Mouse (Mus musculus) embryo, embryonic 11.5 days (tissue): ENCODE measurements around the gene Fastkd1.
A peak's percentile ranks its signal among the peaks of the same experiment; 100 is the strongest.
"Not testable (repeated sequence)": the region's sequence is repeated elsewhere in the genome, so short reads cannot be mapped to it uniquely, and the experiment has no call there.

ENCODE experiments used
- DNase-seq: peaks from one replicate; pipeline ENCODE4 v3.0.0-alpha.2; 2012; ENCODE audit warnings: low read depth, low spot score

Gene Fastkd1

DNA sequence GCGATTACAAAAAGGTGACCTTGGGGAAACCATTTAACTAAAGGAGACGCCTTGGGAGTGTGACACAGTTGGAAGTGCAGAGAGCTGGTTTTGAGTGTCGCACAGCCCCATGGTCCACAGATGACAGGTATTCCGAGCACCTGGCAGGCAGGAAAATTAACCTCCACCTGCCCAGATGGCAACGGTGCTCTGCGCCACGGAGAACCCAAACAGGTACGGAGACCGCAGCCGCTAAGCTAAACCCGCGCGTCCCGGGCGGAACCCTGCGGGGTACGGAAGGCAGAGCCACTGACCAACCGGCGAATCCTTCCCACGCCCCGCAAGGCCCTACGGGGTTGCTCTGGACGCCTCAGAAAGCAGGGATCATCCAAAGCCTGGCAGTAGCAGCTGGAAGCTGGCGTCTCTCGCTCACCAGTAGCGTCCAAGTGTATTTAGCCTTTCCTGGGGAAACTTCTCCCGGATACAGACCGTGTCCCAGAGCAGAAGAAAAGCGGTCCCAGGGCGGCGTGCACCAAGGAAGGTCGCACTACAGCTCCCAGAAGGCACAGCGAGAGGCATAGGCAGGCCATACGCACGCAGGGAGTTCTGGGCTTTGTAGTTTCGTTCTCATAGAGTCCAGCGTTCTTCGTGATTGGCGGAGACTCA lies at the start of gene Fastkd1:
Gene Fastkd1 (minus strand): TSS at position 536 of the 645 bp plus-strand sequence.
- peak; percentile 77 for DNase-seq

DNA sequence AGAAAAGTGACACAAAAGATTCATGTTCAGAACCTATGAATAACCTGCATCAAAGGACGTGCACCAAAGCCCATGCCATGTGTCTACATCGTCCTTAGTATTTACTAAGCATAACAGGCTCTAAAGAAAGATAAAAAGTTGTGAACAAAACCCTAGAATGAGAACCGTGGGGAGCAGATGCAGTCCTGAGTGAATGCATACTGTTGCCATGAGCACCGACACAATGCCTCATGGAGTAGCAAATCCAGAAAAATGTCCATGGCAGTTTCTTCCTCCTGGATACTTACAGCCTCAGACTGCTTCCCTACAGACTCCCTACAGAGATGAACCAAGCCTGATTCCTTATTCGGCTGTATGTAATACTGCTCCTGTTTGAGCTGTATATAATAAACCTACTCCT lies 47.7 kb upstream of the Fastkd1 start:
- DNase-seq: no peak

DNA sequence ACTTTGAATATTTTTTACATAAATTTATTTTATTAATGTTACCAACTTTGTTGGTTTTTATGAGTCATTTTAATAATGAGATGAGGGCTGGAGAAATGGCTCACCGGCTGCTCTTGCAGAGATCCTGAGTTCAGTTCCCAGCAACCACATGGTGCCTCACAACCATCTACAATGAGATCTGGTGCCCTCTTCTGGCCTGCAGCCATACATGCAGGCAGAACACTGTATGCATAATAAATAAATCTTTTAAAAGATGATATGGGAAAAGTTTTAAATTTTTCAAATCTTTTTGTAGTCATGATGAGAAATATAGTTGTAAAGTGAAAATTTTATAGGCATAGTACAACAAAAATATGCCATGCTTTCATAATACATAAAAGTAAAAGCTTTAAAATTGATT lies 31.8 kb upstream of the Fastkd1 start:
- no peak for DNase-seq

DNA sequence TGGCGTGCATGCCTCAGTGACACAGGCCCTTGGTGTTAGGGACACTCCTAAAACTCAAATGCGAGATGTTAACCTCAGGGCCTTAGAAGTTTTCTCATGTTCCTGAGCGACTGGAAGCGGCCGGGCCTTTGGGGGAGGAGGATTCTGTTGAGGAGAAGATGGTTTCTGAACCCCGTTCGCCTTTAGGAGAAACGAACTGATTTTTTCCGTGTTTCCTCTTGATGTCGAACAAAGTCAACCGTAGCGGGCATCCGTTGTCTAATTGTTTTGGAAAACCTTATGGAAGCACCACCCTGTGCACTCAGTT lies 10.2 kb upstream of the Fastkd1 start:
- no peak for DNase-seq

DNA sequence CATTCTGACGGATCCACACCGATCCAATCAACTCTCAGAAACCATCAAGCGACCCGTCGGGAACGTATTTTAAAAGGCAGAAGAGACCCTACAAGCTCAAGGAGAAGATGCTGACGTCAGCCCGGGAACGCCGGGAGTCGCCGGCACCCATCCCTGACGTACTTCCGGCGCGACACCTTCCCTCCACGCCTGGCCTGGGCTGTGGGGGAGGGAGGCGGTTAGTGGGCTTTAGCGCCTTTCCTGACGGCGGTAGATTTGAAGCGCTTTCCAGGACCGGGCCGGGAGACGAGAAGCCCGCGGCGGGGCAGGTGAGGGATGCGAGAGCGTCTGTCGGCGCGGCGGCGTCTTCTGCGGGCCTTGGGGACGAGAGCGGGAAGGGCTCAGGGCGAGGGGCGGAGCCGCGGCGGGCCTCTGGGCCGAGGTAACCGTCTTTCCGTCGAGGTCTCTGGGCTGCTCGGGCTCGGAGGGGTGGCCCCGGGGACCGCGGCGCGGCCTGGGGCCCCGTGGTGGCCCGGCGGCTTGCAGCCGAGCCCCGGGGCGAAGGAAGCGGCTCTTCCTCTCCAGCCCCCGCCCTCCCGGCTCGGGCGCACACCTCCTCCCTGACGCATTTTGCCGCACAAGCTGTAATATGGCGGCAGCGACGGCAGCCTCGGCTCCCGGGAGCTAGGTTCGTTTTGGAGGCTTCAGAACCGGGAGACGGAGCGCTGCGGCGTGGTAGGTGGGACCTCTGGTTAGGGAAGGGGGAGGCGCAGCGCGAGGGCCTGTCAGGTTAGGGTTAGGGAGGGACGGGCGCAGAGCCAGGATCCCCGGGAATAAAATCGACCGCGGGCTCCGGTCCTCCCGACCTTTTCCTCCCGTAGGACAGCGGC lies 9.6 kb upstream of the Fastkd1 start:
- DNase-seq: peak; percentile 90

DNA sequence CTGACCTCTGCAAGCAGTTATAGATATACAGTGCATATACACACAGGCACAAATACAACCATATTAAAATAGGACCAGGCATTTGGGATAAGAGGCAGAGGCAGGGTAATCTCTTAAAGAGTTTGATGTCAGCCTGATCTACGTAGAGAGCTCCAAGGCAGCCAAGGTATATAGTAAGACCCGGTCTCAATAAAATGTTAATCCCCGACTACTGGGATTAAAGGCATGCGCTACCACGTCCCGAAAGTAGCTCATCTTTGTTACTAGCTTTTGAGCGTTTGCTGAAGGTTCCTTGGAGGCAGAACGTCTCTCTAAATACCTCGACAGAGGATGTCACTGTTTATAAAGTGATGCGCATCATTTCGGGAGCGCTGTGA lies 8.9 kb upstream of the Fastkd1 start, which contains the start of gene Ppig:
Gene Ppig (plus strand): TSS at position 273 of the 377 bp plus-strand sequence.
- no peak for DNase-seq

DNA sequence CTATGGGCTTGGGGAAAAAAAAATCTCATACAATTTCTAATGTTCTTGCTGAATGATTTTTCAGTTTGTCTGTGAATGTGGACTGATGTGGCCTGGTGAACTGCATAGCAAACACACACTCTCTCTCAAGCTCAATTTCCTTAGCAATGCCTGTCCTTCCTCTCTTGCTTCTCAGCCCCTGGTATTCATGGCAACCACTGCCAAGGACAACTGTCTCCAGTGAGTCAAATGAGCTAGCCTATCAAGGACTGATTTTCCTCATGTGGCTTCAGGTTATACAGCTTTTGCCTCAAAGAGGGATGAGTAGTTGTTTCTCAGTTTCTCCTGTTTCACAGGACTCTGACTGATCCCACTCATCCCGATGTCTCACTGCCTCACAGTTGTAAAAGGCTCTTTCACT lies 5.8 kb upstream of the Fastkd1 start:
- DNase-seq: no peak

DNA sequence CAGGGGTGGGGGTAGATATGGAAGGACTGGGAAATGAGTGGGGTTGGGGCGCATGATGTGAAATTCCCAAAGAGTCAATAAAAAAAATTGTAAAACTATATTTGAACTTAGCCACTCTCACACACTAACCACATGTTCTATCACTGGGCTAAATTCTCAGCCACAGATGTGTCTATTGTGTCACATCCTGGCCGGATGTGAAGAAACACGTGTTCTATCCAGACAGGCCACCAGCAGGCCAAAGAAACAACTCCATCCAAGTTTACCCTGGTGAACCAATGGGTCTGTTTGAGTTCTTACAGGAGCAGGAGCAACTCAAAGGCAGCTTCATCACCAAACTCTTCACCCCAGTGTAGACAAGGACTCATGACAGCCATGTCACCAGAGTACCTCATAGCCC lies 3.2 kb upstream of the Fastkd1 start:
- DNase-seq: no peak

DNA sequence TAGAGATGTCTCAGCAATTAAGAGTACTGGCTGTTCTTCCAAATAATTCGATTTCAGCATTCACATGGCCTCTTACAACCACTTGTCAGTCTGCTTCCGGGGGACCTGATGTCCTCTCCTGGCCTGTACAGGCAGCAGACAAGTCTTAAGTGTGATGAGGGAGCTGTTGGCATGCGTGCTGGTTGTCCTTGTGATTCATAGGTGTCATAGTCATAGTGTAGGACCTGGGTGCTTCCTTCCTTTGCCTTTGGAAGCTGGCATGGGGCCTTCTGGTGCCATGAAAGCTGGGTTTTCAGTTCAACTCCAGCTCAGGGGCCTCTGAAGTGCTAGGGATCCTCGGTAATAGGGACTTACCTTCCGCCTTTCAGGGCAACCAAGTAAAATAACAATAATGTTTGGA lies 810 bp upstream of the Fastkd1 start:
- DNase-seq: no peak

DNA sequence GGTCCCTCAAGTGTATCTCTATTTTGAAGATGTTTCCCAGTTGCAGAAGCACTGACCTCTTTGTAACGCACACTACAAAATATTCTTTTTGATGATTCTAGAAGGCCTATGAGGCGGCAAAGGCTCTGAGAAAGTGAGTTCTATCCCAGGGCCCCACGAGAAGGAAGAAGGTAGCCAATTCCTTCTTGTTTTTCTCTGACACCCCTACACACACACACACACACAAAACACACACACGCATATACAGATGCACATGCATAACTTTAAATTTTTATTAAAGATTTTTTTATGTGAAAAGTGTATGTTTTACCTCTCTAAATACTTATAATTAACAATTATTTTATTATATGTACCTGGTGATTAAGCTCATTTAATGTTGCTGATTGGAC lies 304 bp upstream of the Fastkd1 start:
- DNase-seq: no peak

DNA sequence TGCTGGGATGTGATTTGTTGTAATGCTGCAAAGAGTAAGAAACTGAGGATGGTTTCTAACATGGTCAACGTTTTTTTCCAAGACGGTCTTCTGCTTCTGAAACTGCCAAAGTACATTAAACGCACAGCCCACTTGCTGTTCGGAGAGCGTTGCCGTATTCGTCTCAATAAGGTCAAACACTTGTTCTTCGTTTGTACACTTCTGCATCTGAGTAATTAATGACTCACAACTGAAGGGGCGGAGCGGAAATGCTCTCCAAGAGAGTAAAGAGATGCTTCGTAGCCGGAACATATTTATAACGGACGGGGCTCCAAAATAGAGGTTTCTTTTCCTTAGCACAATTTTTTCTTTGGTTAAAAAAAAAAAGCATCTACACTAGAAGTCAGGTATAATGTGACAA lies 1.1 kb downstream of the Fastkd1 start:
- no peak for DNase-seq

DNA sequence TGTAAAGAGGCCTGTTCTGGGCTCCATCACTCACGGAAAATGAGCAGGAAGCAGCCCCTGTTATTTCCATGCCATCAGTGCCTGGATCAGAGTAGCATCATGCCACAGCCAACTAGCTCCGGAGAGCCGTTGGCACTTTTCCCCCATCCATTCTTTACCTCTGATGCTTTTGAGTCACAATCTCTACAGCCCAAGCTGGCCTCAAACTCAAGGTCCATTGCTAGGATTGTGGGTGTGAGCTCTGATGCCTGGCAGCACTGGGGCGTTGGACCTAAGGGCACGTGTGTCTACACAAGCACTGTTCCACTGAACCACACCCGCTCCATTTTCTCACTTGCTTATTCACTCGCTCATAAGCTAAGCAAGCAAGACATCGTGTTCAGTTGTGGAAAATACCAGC lies 12.9 kb downstream of the Fastkd1 start:
- no peak for DNase-seq

DNA sequence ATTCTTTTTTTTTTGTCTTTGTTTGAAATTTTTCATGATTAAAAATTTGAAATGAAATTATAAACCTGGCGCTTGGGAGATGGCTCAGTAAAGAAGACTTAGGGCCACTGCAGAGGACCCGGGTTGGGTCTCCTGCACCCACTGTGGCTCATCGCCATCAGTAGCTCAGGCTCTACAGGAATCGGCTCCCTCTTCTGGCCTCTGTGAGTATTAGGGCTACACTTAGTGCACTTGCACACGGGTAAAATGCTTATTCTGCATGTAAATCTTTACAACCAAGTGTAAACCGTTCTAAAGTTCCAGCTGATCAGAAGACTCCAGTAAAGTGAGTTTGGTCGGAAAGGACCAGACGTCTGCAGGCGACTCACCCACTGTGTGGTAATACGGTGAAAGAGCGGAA lies 19.8 kb downstream of the Fastkd1 start:
- no peak for DNase-seq

DNA sequence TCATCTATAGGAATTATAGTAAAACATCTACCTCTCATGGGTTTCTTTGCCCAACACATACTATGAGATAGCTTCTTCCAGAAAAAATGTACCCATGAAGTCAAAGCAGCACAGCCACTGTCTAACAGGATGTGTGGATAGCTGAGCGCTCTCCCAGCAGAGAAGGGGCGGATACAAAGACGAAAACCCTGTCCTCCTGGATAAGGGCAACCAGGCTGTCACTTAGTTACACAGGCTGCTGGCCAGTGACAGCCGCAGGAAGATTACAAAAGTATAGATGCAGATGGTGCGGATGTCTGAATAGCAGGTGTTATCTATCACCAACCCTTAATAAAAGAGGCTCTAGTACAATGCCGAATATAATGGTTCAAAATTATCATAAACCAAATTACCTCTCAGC lies 22.5 kb downstream of the Fastkd1 start:
- DNase-seq: no peak

DNA sequence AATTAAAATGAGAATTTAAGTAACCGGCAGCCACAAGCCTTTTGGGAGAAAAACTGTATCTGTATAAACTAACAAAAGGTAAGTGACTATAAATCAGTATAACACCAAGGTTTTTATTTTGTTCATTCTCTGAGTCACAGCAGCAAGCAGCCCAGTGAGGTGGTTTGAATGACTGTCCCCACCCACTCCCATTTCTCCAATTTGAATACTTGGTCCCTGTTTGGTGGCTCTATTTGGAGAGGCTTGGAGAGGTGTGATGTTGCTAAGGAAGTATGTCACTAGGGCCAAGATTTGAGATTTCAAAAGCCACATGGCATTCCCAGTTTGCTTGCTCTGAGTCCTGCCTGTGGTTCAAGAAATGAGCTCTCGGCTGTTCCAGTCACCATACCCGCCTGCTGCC lies 23.1 kb downstream of the Fastkd1 start:
- no peak for DNase-seq

DNA sequence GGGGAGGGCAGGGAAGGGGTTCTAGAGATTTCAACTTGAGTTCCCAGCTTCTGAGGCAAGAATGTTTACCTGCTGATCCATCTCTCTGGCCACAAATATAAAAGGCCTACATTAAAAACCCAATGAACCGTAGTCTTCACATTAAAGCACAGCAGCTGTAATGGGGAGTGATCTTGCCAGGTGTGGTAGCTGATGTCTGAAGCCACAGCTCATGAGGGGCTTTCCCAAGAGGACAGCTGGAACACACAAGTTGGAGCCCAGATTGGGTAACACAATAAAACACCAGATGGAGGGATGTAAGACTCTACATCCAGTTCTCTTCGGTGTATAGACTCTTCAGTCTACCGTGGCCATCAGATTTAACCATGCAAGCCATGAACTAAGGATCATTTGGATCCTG lies 28.8 kb downstream of the Fastkd1 start:
- no peak for DNase-seq

DNA sequence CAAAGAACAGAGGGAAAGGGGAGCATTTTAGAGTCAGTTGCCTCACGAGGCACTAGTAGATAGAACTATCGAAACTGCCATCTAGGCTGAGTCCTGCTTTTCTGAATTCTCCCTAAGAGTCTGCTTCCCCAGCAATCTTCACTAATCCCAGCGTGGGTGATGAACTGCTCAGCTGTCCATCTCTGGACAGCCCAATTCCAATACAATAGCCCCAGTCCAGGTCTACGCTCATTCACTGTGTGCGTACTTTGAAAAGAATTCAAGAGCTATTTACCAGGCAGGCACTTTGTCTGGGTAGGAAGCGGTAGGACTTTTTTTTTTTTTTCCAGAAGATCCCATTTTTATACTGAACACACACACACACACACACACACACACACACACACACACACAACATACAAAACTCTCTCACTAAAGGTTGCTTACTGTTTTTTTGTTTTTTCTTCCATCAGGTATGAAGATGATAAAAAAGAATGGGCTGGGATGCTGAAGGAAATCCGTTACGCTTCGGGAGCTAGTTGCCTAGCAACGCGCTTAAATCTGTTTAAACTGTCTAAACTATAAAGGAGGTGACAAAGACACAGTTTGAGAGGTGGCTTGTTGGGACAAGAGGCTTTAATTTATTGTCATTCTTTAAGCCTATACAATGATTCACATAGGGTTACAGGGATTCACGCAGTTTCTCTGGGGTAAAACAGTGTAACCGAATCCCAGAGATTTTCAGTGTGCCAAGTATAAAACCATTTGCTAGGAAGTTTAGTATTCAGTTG lies 30.1 kb downstream of the Fastkd1 start:
- DNase-seq: peak; percentile 7

DNA sequence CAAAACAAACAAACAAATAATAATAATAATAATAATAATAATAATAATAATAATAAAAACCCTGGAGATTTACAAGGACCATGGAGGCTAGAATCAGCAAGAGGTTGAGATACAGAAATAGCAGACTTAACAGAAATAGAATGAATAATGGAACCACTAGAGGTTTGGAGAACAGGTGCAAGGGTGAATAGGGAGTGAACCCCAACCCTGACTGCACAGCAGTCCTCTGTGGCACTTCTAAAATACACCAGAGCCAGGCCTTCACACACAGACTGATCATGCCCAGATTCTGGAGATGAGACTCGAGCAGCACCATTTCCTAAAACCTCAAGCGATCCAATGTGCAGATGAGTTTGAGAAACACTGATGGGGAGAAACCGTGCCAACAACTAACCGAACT lies 31.4 kb downstream of the Fastkd1 start:
- no peak for DNase-seq

DNA sequence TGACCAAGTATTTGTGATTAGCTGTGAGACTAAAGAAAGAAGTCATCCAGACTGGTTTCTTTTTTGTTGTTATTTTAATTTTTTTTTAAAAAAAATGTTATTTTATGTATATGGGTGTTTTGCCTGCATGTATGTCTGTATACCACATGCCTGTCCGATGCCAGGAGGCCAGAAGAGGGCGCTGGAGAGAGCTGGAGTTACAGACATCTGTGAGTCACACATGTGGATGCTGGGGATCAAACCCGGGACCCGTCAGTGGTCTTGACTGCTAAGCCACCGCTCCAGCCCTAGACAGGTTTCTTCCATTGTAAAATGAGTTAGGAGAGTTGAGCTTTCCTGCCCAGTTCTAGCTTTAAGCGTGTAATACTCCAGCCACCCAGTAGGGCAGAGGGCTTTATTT lies 33.3 kb downstream of the Fastkd1 start:
- no peak for DNase-seq

DNA sequence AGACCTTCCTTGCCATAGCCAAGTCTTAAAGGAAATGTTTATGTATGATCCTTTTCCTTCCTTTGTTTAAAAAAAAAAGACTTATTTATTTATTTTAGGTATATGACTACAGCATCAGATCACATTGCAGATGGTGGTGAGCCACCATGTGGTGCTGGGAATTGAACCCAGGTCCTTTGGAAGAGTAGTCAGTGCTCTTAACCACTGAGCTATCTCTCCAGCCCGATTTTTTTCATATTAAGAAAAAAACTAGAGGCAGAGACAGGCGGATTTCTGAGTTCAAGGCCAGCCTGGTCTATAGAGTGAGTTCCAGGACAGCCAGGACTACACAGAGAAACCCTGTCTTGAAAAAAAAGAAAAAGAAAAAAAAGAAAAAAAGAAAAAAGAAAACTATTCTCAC lies 36.1 kb downstream of the Fastkd1 start:
- not testable (repeated sequence) for DNase-seq

DNA sequence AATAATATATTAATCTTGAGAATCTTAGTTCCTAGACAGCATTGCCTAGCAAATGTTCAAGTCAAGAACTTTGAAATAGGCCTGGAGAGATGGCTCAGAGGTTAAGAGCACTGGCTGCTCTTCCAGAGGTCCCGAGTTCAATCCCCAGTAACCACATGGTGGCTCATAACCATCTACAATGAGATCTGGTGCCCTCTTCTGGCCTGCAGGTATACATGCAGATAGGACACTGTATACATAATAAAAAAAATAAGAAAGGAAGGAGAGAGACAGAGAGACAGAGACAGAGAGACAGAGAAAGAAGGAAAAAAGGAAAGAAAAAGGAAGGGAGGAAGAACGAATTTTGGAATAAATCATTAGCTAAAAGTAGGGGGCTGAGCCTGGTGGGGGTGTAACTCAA lies 36.6 kb downstream of the Fastkd1 start:
- DNase-seq: no peak

DNA sequence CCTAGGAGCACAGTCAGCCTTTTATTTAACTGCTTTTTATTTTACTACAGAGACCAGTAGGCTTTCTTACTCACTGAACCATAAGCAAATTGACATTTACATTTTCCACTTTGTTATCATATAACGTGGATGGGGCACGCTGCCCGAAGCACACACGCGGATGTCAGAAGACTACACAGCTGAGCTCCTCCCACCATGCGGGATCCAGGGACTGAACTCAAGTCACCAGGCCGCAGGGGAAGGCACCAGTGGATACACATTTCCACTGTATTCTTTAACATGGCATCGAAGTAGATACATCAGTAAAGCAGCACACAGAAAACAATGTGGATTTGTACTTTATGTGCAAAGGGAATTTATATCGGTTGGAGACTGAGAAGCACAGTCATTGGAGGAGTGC lies 38.0 kb downstream of the Fastkd1 start:
- DNase-seq: no peak

DNA sequence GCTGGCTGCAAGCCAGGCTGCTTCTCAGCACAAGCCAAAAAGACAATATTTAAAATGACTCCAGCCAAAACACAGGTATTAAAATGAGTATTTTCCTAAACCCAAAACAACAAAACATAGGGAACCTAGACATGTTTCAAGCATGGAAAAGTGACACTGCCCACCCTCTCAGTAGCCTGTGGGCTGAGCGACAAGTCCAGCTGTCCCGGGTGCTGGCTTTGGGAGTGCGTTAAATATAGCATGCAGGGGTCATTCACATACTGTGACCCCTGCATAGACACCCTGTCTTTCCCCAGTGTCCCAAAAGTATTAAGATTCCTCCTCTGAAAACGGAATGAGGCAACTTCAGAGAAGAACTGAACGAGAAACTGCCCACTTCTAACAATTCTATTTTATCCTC lies 39.6 kb downstream of the Fastkd1 start:
- no peak for DNase-seq
